Mouse (Mus musculus): ENCODE measurements around the gene Gm49342. TPM values are rescaled to one million over a fixed set of nuclear protein-coding genes. Genes with fewer than 3 reads are reported as not detected.
"Not testable (repeated sequence)": the region's sequence is repeated elsewhere in the genome, so short reads cannot be mapped to it uniquely, and the experiment has no call there.

The Gm49342 gene
- polyA plus RNA-seq, 1 experiment from 2014 or later: not detected

DNA sequence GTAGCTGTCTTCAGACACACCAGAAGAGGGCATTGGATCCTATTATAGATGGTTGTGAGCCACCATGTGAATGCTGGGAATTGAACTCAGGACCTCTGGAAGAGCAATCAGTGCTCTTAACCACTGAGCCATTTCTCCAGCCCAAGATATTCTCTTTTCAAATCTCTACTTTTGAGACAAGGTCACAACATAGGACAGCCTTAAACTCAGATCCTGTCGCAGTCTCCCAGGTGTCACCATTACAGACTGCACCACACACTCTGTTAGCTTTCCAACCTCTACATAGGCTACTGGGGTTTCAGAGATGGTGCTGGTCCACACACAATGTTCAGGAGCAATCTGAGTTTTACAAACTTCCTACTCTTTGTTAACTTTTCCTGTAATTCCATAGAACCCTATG is 20.9 kb upstream of the Gm49342 start:
- not testable (repeated sequence) for H3K27me3 ChIP-seq; H3K27ac ChIP-seq; ATAC-seq; H3K9me3 ChIP-seq (replicated peaks)
- Histone ChIP-seq H3K4me1 (peaks cover 31% of the 10 kb centered on the region), H3K4me3 (peak overlapping the region; percentile 88), H3K36me3 (ENCODE audit: poor library complexity, severe bottlenecking) (peaks cover 40% of the 10 kb centered on the region), H3K4me2 (peak overlapping the region; percentile 83), H3K9ac (peak overlapping the region; percentile 92)
- 82% methylated on average over 1 of the region's 1 CpGs for WGBS

DNA sequence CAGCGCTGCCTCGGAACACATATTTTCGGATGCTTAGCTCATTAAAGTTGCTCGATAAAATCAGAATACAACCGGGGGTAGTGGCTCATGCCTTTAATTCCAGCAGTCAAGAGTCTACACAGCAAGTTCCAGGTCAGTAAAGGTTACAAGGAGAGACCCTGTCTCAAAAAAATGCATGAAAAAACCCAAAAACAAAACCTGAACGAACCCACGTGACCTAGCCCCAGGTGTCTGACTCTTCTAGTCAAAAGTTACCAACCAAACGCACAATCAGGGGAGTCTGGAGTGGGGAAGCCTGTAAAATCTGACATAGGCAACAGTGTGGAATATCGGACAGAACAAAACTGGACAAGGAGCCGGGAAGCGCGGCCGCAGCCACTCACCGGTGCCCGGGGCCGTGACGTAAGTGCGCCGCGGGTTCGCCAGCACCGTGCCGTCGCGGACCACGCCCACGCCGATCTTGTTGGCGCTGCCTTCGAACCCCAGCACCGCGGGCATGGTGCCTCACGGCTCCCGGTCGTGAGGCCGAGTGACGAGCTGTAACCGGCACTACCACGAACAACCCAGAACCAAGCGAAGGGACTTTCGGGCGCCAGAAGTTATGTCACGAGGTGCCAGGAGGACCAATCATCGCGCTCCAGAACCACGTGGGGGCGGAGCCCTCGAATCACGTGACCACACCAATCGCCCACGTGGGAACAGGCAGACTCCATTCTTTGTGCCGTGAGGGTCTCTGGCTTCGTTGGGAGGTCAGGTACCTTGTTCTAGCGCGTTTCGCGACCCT is 19.8 kb upstream of the Gm49342 start, which contains the start of the genes Osgep and Apex1:
Gene Osgep, minus strand, starts transcription at position 613 of the 784 bp plus-strand sequence.
Gene Apex1, plus strand, starts transcription at position 688 of the 784 bp plus-strand sequence.
- Histone ChIP-seq H3K36me3 (ENCODE audit: poor library complexity, severe bottlenecking) (peaks cover 44% of the 10 kb centered on the region), H3K4me3 (peak within 1 kb of the TSS; percentile 88), H3K4me1 (peaks cover 36% of the 10 kb centered on the region), H3K9ac (peak within 1 kb of the TSS; percentile 92), H3K4me2 (peak within 1 kb of the TSS; percentile 83), H3K27ac (peak within 1 kb of the TSS; percentile 89), H3K27me3 (no peaks in the 10 kb centered on the region), H3K9me3 (replicated peaks) (no peaks in the 10 kb centered on the region)
- peak; percentile 96 for ATAC-seq
- WGBS: under 1% methylated on average over 57 of the region's 57 CpGs

DNA sequence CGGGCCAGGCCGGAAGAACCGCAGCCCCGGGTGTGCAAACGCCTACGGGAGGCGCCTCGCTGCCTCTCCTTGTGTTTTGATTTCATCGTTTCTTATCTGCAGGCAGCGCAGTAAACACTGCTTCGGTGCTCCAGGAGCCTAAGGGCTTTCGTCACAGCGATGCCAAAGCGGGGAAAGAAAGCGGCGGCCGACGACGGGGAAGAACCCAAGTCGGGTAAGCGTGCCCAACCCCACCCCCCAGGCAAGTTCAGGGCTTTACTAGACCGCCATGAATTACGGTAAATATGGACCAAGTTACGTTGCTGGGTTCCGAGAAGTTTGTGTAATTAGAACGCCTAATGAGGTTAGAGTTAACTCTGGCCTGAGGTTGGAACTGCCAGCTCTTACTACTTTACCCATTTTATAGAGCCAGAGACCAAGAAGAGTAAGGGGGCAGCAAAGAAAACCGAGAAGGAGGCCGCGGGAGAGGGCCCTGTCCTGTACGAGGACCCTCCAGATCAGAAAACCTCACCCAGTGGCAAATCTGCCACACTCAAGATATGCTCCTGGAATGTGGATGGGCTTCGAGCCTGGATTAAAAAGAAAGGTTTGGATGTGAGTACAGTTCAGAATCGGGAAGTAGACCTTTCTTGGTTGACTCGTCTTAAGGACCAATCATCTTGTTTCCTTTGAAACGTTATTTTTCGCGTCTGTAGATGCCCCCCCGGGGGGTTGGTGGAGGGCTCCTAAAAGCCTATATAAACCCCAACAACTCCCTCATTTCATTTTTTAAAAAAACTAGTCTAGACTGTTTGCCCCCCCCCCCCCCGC is 19.0 kb upstream of the Gm49342 start:
- Histone ChIP-seq H3K27me3 (no peaks in the 10 kb centered on the region), H3K4me3 (peak overlapping the region; percentile 88), H3K27ac (peak overlapping the region; percentile 89), H3K9me3 (replicated peaks) (no peaks in the 10 kb centered on the region), H3K36me3 (ENCODE audit: poor library complexity, severe bottlenecking) (peaks cover 37% of the 10 kb centered on the region), H3K4me2 (peak overlapping the region; percentile 83), H3K9ac (peak overlapping the region; percentile 92), H3K4me1 (peaks cover 44% of the 10 kb centered on the region)
- 2% methylated on average over 38 of the region's 38 CpGs for WGBS
- peak; percentile 52; the same call in 1 of the 2 replicates for ATAC-seq

DNA sequence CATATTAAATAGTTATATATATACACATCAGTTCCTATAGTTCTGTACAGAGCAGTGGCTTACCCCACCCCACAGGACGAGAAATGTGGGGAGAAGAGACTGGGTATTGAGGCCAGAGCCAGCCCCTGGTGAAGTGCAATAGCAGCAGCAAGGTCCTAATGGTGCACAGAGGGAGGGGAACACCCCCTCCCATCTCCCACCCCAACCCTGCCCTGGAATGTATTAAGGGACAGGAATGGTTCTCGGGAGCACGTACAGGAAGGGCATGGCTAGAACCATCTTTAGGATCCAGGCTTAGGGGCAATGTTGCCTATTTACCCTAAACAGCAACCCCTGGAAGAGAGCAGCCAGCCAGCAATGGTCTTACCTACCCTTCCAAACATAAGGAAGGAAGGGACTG is 17.0 kb upstream of the Gm49342 start:
- Histone ChIP-seq H3K9me3 (replicated peaks) (no peaks in the 10 kb centered on the region), H3K27me3 (no peaks in the 10 kb centered on the region), H3K4me1 (peaks cover 51% of the 10 kb centered on the region), H3K36me3 (ENCODE audit: poor library complexity, severe bottlenecking) (peaks cover 37% of the 10 kb centered on the region), H3K27ac (no peak overlapping the region), H3K9ac (no peak overlapping the region), H3K4me3 (no peak overlapping the region), H3K4me2 (no peak overlapping the region)
- ATAC-seq: no peak
- 80% methylated on average over 3 of the region's 3 CpGs for WGBS

DNA sequence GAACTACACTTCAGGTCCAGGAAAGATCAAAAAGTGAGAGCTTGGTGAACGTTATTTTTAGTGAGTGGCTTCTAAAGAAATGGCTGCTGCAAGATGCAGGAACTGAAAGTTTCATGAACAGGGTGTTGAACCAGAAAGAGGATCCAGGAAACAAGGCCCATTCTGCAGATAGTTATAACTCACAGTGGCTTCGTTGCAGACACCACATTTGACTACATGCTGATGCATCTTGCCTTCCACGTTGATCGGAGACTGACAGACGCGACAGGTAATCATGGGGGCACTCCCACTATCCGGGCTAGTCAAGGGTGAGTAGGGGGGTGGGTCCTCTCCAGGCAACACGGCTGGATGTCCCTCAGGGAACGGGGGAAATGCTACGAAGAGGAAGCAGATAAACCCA is 14.4 kb upstream of the Gm49342 start:
- no peak for ATAC-seq
- H3K4me1 ChIP-seq: peaks cover 43% of the 10 kb centered on the region

DNA sequence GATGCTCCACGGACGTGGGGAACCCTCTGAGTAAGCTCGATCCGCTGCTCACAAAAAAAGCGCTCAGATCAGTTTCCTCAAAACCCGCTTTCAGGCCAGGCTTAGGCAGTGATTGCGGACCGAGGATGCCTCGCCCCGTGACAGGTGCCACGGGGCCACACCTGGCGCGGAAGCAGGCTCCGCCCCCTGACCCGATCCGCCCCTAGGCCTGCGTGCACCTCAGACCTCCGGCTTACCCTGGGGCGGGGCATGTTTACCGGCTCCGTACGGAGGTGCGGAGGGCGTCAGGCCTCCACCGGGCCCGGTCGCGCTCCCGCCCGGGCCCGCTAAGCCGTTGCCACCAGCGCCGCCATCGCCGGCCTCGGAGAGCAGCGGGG is 14.0 kb upstream of the Gm49342 start:
- Histone ChIP-seq H3K9ac (peak overlapping the region; percentile 99), H3K9me3 (replicated peaks) (no peaks in the 10 kb centered on the region), H3K27me3 (no peaks in the 10 kb centered on the region), H3K36me3 (ENCODE audit: poor library complexity, severe bottlenecking) (peaks cover 37% of the 10 kb centered on the region), H3K4me1 (peaks cover 43% of the 10 kb centered on the region), H3K4me3 (peak overlapping the region; percentile 97), H3K4me2 (peak overlapping the region; percentile 77), H3K27ac (peak overlapping the region; percentile 83)
- under 1% methylated on average over 32 of the region's 38 CpGs for WGBS
- peak; percentile 46 for ATAC-seq

More for the DNA sequence above, 14.4 kb upstream of the Gm49342 start:
- H3K27me3 ChIP-seq: no peaks in the 10 kb centered on the region
- H3K27ac ChIP-seq: peak overlapping the region; percentile 83
- peak overlapping the region; percentile 97 for H3K4me3 ChIP-seq
- H3K4me2 ChIP-seq: peak overlapping the region; percentile 77
- 15% methylated on average over 10 of the region's 10 CpGs for WGBS
- H3K9me3 ChIP-seq (replicated peaks): no peaks in the 10 kb centered on the region
- H3K36me3 ChIP-seq (ENCODE audit: poor library complexity, severe bottlenecking): peaks cover 37% of the 10 kb centered on the region
- peak overlapping the region; percentile 99 for H3K9ac ChIP-seq

DNA sequence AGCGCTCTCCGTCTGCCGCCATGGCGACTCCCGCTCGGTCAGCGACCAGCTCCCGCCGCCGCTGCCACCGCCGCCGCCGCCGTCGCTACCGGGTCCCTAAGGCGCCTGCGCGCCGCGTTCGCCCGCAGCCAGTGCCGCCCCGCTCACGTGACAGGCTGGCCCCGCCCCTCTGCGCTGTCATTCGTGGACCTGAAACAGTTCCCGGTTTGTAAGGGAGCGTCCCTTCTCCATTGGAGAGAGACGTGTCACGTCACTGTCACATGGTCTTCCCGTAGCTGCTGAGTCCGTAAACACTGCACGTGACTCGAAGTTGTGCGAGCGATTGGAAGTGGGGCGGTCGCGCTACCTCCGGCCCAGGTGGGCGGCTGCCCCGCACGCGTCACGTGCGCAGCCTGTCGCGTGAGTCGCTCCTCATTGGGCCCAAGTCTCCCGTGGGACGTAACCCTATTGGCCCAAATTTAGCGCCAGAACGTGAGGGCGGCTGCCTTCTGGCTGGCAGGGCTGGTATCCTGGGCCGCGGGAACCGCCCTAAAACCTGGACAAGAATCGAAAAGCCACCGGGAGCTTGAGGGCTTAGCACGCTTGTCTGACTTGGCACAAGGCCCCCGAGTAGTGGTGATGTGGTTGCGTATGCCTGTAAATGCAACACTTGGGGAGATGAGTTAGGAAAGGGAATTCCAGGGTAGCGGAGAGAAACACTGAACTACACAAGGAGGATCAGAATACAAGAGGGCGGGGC is 13.4 kb upstream of the Gm49342 start, which contains the start of the genes Pip4p1 and Pnp:
Gene Pip4p1, minus strand, starts transcription at position 103 of the 739 bp plus-strand sequence.
Gene Pnp, plus strand, starts transcription at position 329 of the 739 bp plus-strand sequence.
- under 1% methylated on average over 67 of the region's 68 CpGs for WGBS
- H3K4me1 ChIP-seq: peaks cover 38% of the 10 kb centered on the region
- peak within 1 kb of the TSS; percentile 99 for H3K9ac ChIP-seq
- H3K4me3 ChIP-seq: peak within 1 kb of the TSS; percentile 97
- ATAC-seq: peak; percentile 99
- H3K27ac ChIP-seq: peak within 1 kb of the TSS; percentile 85
- peak within 1 kb of the TSS; percentile 77 for H3K4me2 ChIP-seq
- H3K27me3 ChIP-seq: no peaks in the 10 kb centered on the region
- H3K9me3 ChIP-seq (replicated peaks): no peaks in the 10 kb centered on the region
- H3K36me3 ChIP-seq (ENCODE audit: poor library complexity, severe bottlenecking): peaks cover 37% of the 10 kb centered on the region

DNA sequence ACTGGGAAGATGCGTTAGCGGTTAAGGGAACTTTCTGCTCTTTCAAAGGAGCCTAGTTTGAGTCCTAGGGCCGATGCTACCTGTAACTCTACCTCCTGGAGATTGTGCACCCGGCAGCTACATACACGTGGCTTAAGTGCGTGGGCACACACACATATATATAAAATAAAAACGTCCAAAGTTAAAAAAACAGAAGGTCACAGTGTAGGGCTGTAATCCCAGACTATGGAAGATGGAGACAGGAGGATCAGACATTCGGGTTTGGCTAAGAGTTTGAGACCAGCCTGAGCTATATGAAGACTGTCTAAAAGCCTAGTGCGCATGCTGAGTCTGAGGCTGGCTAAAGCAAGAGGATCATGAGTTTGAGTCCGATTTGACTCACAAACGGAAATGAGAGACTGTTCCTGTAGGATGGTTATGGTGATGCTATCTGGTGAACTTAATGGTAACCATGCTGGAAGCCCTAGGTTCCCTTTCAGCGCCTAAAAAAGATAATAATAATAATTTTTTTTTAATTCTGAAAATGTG is 12.8 kb upstream of the Gm49342 start:
- 11% methylated on average over 12 of the region's 12 CpGs for WGBS
- Histone ChIP-seq H3K9me3 (replicated peaks) (no peaks in the 10 kb centered on the region), H3K36me3 (ENCODE audit: poor library complexity, severe bottlenecking) (peaks cover 30% of the 10 kb centered on the region), H3K4me2 (peak overlapping the region; percentile 68), H3K4me1 (peaks cover 31% of the 10 kb centered on the region), H3K9ac (peak overlapping the region; percentile 65), H3K27me3 (no peaks in the 10 kb centered on the region), H3K4me3 (peak overlapping the region; percentile 97), H3K27ac (peak overlapping the region; percentile 85)
- ATAC-seq: no peak

DNA sequence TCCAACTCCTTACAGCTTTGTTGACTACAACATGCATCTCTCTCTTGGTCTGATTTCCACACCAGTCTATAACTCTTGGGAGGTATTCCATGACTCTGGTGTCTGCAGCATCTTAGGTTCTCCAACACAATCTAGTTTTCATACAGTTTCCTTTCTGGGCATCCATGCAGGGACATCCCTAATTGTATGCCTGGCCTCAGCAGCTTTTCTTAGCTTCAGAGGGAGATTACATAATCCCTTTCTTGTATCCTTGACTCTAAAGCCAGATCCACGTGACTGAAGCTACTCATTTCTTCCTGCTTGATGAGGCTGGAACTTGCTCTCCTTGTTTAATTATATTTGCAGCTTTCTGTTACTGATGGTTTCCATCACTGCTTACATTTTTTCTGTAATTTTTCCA is 7.7 kb upstream of the Gm49342 start:
- H3K27ac ChIP-seq: no peak overlapping the region
- H3K27me3 ChIP-seq: no peaks in the 10 kb centered on the region
- no peak for ATAC-seq
- 51% methylated on average over 1 of the region's 1 CpGs for WGBS
- H3K36me3 ChIP-seq (ENCODE audit: poor library complexity, severe bottlenecking): no peaks in the 10 kb centered on the region
- H3K4me1 ChIP-seq: peaks cover 3% of the 10 kb centered on the region
- H3K4me3 ChIP-seq: no peak overlapping the region
- H3K4me2 ChIP-seq: no peak overlapping the region
- H3K9ac ChIP-seq: no peak overlapping the region
- no peaks in the 10 kb centered on the region for H3K9me3 ChIP-seq (replicated peaks)

DNA sequence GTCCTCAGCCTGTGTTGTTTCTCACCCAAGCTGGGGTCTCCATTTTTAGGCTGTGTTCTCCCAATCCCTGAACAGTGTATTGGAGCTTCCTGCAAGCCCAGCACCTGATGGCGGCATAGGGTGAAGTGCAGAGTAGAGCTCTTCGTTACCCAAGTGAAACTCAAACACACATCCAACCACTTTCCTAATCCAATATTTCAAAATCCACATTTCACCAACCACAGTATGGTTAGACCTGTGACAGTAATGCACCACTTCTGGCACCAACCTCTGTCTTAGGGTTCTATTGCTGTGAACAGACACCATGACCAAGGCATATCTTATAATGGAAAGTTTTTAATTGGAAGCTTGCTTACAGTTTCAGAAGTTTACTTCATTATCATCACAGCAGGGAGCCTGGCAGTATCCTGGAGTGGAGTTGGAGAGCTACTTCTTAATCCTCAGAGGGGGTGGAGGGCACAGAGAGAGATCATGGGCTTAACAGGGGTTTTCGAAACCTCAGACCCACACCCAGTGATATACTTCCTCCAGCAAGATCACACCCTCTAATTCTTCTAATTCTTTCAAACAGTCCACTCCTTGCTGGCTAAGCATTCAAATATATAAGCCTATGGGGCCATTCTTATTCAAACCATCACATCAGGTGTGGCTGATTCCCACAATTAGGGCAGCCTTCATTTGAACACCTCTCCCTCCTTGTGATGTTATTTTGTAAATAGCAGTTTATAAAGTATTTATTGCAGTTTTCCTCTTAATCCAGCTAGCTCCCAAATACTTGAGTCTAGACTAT is 6.0 kb upstream of the Gm49342 start:
- Histone ChIP-seq H3K36me3 (ENCODE audit: poor library complexity, severe bottlenecking) (no peaks in the 10 kb centered on the region), H3K27ac (no peak overlapping the region), H3K9me3 (replicated peaks) (no peaks in the 10 kb centered on the region), H3K4me3 (no peak overlapping the region), H3K4me1 (no peaks in the 10 kb centered on the region), H3K4me2 (no peak overlapping the region), H3K9ac (no peak overlapping the region), H3K27me3 (no peaks in the 10 kb centered on the region)
- ATAC-seq: no peak
- WGBS: 88% methylated on average over 3 of the region's 3 CpGs

DNA sequence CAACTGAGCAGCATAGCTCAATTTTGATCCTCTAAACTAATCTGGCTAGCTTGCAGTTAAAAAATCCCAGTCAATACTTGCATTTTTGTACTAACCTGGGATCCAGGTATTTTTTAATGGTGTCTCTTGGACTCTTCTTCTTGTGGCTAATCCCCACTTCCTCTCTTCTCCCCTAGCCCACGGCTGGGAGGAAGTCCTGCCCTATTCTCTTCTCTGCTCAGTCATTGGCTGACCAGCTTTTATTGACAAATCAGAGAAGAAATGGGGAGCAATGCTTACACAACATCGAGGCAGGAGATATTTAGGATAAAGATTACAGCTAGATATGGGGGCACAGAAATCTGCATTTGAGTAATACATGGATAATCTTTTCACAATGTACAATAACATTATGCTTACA is 5.4 kb upstream of the Gm49342 start:
- no peaks in the 10 kb centered on the region for H3K27me3 ChIP-seq
- no peak overlapping the region for H3K9ac ChIP-seq
- no peaks in the 10 kb centered on the region for H3K36me3 ChIP-seq (ENCODE audit: poor library complexity, severe bottlenecking)
- ATAC-seq: no peak
- H3K4me2 ChIP-seq: no peak overlapping the region
- H3K4me3 ChIP-seq: no peak overlapping the region
- H3K4me1 ChIP-seq: 0 out of 2 replicates have a peak, but pooled peaks cover 2% of the 10 kb centered on the region
- H3K9me3 ChIP-seq (replicated peaks): no peaks in the 10 kb centered on the region
- H3K27ac ChIP-seq: no peak overlapping the region
- 58% methylated on average over 2 of the region's 2 CpGs for WGBS
